Mouse (Mus musculus) hindbrain, embryonic 13.5 days (tissue): Measurements from ENCODE around the gene Gdf10. TPM values are rescaled to one million over a fixed set of nuclear protein-coding genes. Genes with fewer than 3 reads are reported as not detected.

Source experiments
- ATAC-seq: fragments of 200-750 bp; cut with Nextera tagmentation; 2 replicates; pipeline ENCODE4 v1.8.0; 2017; ENCODE audit warnings: moderate TSS enrichment; ENCODE audit not compliant: low FRiP score
- H3K27ac ChIP-seq: fragments of 300-500 bp; sonication (generic); 2 replicates; pipeline ENCODE4 v1.5.1; 2015; ENCODE audit warnings: inconsistent platforms, mild to moderate bottlenecking, moderate library complexity
- H3K27me3 ChIP-seq: fragments of 300-500 bp; sonication (generic); 2 replicates; pipeline ENCODE4 v1.6.1; 2015; ENCODE audit warnings: mild to moderate bottlenecking, inconsistent platforms
- H3K36me3 ChIP-seq: fragments of 300-500 bp; sonication (generic); 2 replicates; pipeline ENCODE4 v1.6.1; 2015; ENCODE audit warnings: mild to moderate bottlenecking, inconsistent platforms
- H3K4me1 ChIP-seq: fragments of 300-500 bp; sonication (generic); replicated peaks from 2 replicates; pipeline ENCODE4 v1.6.1; 2015; ENCODE audit warnings: inconsistent platforms
- H3K4me2 ChIP-seq: fragments of 300-500 bp; sonication (generic); 2 replicates; pipeline ENCODE4 v1.6.1; 2015; ENCODE audit warnings: inconsistent platforms, mild to moderate bottlenecking, moderate library complexity
- H3K4me3 ChIP-seq: fragments of 300-500 bp; sonication (generic); 2 replicates; pipeline ENCODE4 v1.5.1; 2015; ENCODE audit warnings: mild to moderate bottlenecking, inconsistent platforms
- H3K9ac ChIP-seq: fragments of 300-500 bp; sonication (generic); 2 replicates; pipeline ENCODE4 v1.6.1; 2015; ENCODE audit warnings: mild to moderate bottlenecking, inconsistent platforms
- H3K9me3 ChIP-seq: fragments of 300-500 bp; sonication (generic); 2 replicates; pipeline ENCODE4 v1.6.1; 2016; ENCODE audit warnings: inconsistent platforms
- WGBS: fragments of 180-500 bp; shearing (Covaris S2); methylation state at CpG from one replicate; pipeline ENCODE4 v1.1.7; 2015; 5-methylcytosine and 5-hydroxymethylcytosine counted together
- polyA plus RNA-seq: library from polyadenylated mRNA; unstranded; fragments of >200 nt; fragmentation: Nextera tagmentation; extraction: Ambion mirVana; gene quantifications from 2 replicates; pipeline ENCODE4 v1.2.1, GENCODE M21; 2015

Gene Gdf10
- polyA plus RNA-seq, result 5.2 and 5.6 TPM in 2 replicates

- H3K4me2 ChIP-seq, result peak within 1 kb of the TSS; percentile 94
- peak; percentile 78 for ATAC-seq
- peak within 1 kb of the TSS; percentile 50; the same call in 1 of the 2 replicates for H3K27ac ChIP-seq
- peak within 1 kb of the TSS; percentile 69 for H3K9ac ChIP-seq
- no peaks in the 10 kb centered on the region for H3K36me3 ChIP-seq
- no peaks in the 10 kb centered on the region for H3K9me3 ChIP-seq
- H3K27me3 ChIP-seq, result peaks cover 85% of the 10 kb centered on the region
- peak within 1 kb of the TSS; percentile 59 for H3K4me3 ChIP-seq
- H3K4me1 ChIP-seq, result peaks cover 34% of the 10 kb centered on the region
- WGBS, result under 1% methylated on average over 85 of the region's 85 CpGs
Measured at GRCm38 (mm10) chr14:33923168-33924070, at the start of gene Gdf10. Gene Gdf10, plus strand, starts transcription at chr14:33923587.

- WGBS, result 85% methylated on average over 1 of the region's 1 CpGs
Measured at GRCm38 (mm10) chr14:33878826-33879225, 44.6 kb upstream of the Gdf10 start.

GRCm38 (mm10) chr14:33880236-33880635 lies 43.2 kb upstream of the Gdf10 start:
- no peak overlapping the region for H3K9ac ChIP-seq
- no peak for ATAC-seq
- no peaks in the 10 kb centered on the region for H3K27me3 ChIP-seq
- no peak overlapping the region for H3K4me2 ChIP-seq
- 0 out of 2 replicates have a peak, but pooled peaks cover 4% of the 10 kb centered on the region for H3K9me3 ChIP-seq
- H3K27ac ChIP-seq, result no peak overlapping the region
- WGBS, result 96% methylated on average over 3 of the region's 3 CpGs
- no peaks in the 10 kb centered on the region for H3K4me1 ChIP-seq
- H3K4me3 ChIP-seq, result no peak overlapping the region
- no peaks in the 10 kb centered on the region for H3K36me3 ChIP-seq

More at GRCm38 (mm10) chr14:33878826-33879225, 44.6 kb upstream of the Gdf10 start:
- no peak overlapping the region for H3K4me2 ChIP-seq
- no peaks in the 10 kb centered on the region for H3K36me3 ChIP-seq
- no peak overlapping the region for H3K27ac ChIP-seq
- H3K4me3 ChIP-seq, result no peak overlapping the region
- H3K9ac ChIP-seq, result no peak overlapping the region
- H3K27me3 ChIP-seq, result no peaks in the 10 kb centered on the region
- H3K9me3 ChIP-seq, result 0 out of 2 replicates have a peak, but pooled peaks cover 4% of the 10 kb centered on the region
- ATAC-seq, result no peak
- no peaks in the 10 kb centered on the region for H3K4me1 ChIP-seq

- no peaks in the 10 kb centered on the region for H3K4me1 ChIP-seq
- H3K4me2 ChIP-seq, result no peak overlapping the region
- 0 out of 2 replicates have a peak, but pooled peaks cover 4% of the 10 kb centered on the region for H3K9me3 ChIP-seq
- 79% methylated on average over 3 of the region's 3 CpGs for WGBS
- no peak overlapping the region for H3K27ac ChIP-seq
- H3K4me3 ChIP-seq, result no peak overlapping the region
- no peaks in the 10 kb centered on the region for H3K36me3 ChIP-seq
- H3K9ac ChIP-seq, result no peak overlapping the region
- H3K27me3 ChIP-seq, result no peaks in the 10 kb centered on the region
- ATAC-seq, result no peak
Measured at GRCm38 (mm10) chr14:33881471-33881870, 41.9 kb upstream of the Gdf10 start.

- H3K4me3 ChIP-seq, result no peak overlapping the region
- H3K9me3 ChIP-seq, result no peaks in the 10 kb centered on the region
- no peak overlapping the region for H3K4me2 ChIP-seq
- H3K9ac ChIP-seq, result no peak overlapping the region
- no peaks in the 10 kb centered on the region for H3K4me1 ChIP-seq
- WGBS, result 61% methylated on average over 4 of the region's 4 CpGs
- no peak overlapping the region for H3K27ac ChIP-seq
- H3K36me3 ChIP-seq, result no peaks in the 10 kb centered on the region
- no peak for ATAC-seq
- 0 out of 2 replicates have a peak, but pooled peaks cover 2% of the 10 kb centered on the region for H3K27me3 ChIP-seq
Measured at GRCm38 (mm10) chr14:33883046-33883445, 40.3 kb upstream of the Gdf10 start.

- H3K4me1 ChIP-seq, result peaks cover 5% of the 10 kb centered on the region; the same call in 1 of the 2 replicates
- H3K9ac ChIP-seq, result no peak overlapping the region
- 0 out of 2 replicates have a peak, but pooled peaks cover 2% of the 10 kb centered on the region for H3K27me3 ChIP-seq
- no peaks in the 10 kb centered on the region for H3K36me3 ChIP-seq
- no peaks in the 10 kb centered on the region for H3K9me3 ChIP-seq
- no peak overlapping the region for H3K4me2 ChIP-seq
- 85% methylated on average over 11 of the region's 11 CpGs for WGBS
- H3K27ac ChIP-seq, result no peak overlapping the region
- H3K4me3 ChIP-seq, result no peak overlapping the region
- no peak for ATAC-seq
Measured at GRCm38 (mm10) chr14:33885466-33885865, 37.9 kb upstream of the Gdf10 start.

GRCm38 (mm10) chr14:33888387-33889035 lies 34.9 kb upstream of the Gdf10 start:
- WGBS, result 57% methylated on average over 11 of the region's 11 CpGs
- no peak overlapping the region for H3K4me3 ChIP-seq
- H3K4me2 ChIP-seq, result no peak overlapping the region
- H3K9ac ChIP-seq, result no peak overlapping the region
- H3K36me3 ChIP-seq, result no peaks in the 10 kb centered on the region
- H3K9me3 ChIP-seq, result no peaks in the 10 kb centered on the region
- 0 out of 2 replicates have a peak, but pooled peaks cover 2% of the 10 kb centered on the region for H3K27me3 ChIP-seq
- H3K27ac ChIP-seq, result no peak overlapping the region
- ATAC-seq, result no peak
- peaks cover 5% of the 10 kb centered on the region; the same call in 1 of the 2 replicates for H3K4me1 ChIP-seq

- H3K9me3 ChIP-seq, result no peaks in the 10 kb centered on the region
- H3K36me3 ChIP-seq, result no peaks in the 10 kb centered on the region
- peaks cover 5% of the 10 kb centered on the region; the same call in 1 of the 2 replicates for H3K4me1 ChIP-seq
- no peak for ATAC-seq
- 79% methylated on average over 3 of the region's 3 CpGs for WGBS
- H3K4me2 ChIP-seq, result no peak overlapping the region
- H3K4me3 ChIP-seq, result no peak overlapping the region
- H3K27me3 ChIP-seq, result 0 out of 2 replicates have a peak, but pooled peaks cover 2% of the 10 kb centered on the region
- no peak overlapping the region for H3K9ac ChIP-seq
- H3K27ac ChIP-seq, result no peak overlapping the region
Measured at GRCm38 (mm10) chr14:33889971-33890370, 33.4 kb upstream of the Gdf10 start.

- Histone ChIP-seq H3K27ac (no peak overlapping the region), H3K9ac (no peak overlapping the region), H3K27me3 (0 out of 2 replicates have a peak, but pooled peaks cover 2% of the 10 kb centered on the region), H3K4me3 (no peak overlapping the region), H3K4me1 (peaks cover 7% of the 10 kb centered on the region), H3K4me2 (no peak overlapping the region), H3K36me3 (no peaks in the 10 kb centered on the region), H3K9me3 (no peaks in the 10 kb centered on the region)
- no peak for ATAC-seq
- WGBS, result 91% methylated on average over 3 of the region's 3 CpGs
Measured at GRCm38 (mm10) chr14:33891507-33891906, 31.9 kb upstream of the Gdf10 start.

GRCm38 (mm10) chr14:33895777-33896176 lies 27.6 kb upstream of the Gdf10 start:
- ATAC-seq, result no peak
- WGBS, result 85% methylated on average over 5 of the region's 5 CpGs
- no peak overlapping the region for H3K4me2 ChIP-seq
- H3K9me3 ChIP-seq, result no peaks in the 10 kb centered on the region
- H3K36me3 ChIP-seq, result no peaks in the 10 kb centered on the region
- H3K4me3 ChIP-seq, result no peak overlapping the region
- H3K27me3 ChIP-seq, result no peaks in the 10 kb centered on the region
- H3K9ac ChIP-seq, result no peak overlapping the region
- no peak overlapping the region for H3K27ac ChIP-seq
- peaks cover 7% of the 10 kb centered on the region; the same call in 1 of the 2 replicates for H3K4me1 ChIP-seq

GRCm38 (mm10) chr14:33896628-33897300 lies 26.6 kb upstream of the Gdf10 start:
- WGBS, result 31% methylated on average over 9 of the region's 9 CpGs
- Histone ChIP-seq H3K27ac (no peak overlapping the region), H3K36me3 (no peaks in the 10 kb centered on the region), H3K4me2 (no peak overlapping the region), H3K4me1 (peaks cover 7% of the 10 kb centered on the region; the same call in 1 of the 2 replicates), H3K9me3 (no peaks in the 10 kb centered on the region), H3K4me3 (no peak overlapping the region), H3K9ac (no peak overlapping the region), H3K27me3 (no peaks in the 10 kb centered on the region)
- ATAC-seq, result no peak

- Histone ChIP-seq H3K9me3 (no peaks in the 10 kb centered on the region), H3K4me3 (no peak overlapping the region), H3K4me1 (no peaks in the 10 kb centered on the region), H3K9ac (no peak overlapping the region), H3K27ac (no peak overlapping the region), H3K4me2 (no peak overlapping the region), H3K36me3 (no peaks in the 10 kb centered on the region), H3K27me3 (no peaks in the 10 kb centered on the region)
- no peak for ATAC-seq
- WGBS, result 96% methylated on average over 4 of the region's 4 CpGs
Measured at GRCm38 (mm10) chr14:33902783-33903182, 20.6 kb upstream of the Gdf10 start.
